Mouse (Mus musculus): ENCODE measurements around the gene 1700123O20Rik. TPM values are rescaled to one million over a fixed set of nuclear protein-coding genes. Genes with fewer than 3 reads are reported as not detected.
A peak's percentile ranks its signal among the peaks of the same experiment; 100 is the strongest.

1700123O20Rik gene
- polyA plus RNA-seq, 1 experiment from 2014 or later: 109 TPM

DNA sequence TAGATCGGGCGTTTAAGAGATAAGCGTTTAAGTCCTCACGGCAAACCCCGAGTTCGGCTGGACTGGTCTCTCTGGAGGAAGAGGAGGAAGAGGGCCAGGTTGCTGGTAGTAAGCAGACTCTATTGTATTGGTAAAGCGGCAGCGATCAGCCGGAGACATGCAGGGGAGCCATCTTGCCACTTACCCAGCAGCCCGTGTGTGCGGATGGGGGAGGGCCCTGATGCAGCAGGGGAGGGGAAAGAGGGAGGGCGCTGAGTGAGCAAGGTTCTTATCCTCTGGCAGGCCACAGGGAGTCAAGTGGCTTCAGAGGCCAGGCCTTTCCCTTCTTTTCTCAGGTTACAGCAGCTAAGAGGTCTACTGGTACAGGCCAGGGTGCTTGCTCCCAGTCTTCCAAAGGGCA is 32.5 kb upstream of the 1700123O20Rik start:
- Histone ChIP-seq H3K4me1 (ENCODE audit: control insufficient read depth, insufficient read depth, low read length) (peaks cover 3% of the 10 kb centered on the region), H3K9ac (replicated peaks; ENCODE audit: low read length) (peak overlapping the region; percentile 89), H3K27ac (replicated peaks; ENCODE audit: low read depth, low read length) (peak overlapping the region; percentile 52), H3K9me3 (replicated peaks; ENCODE audit: control insufficient read depth, low read length) (no peaks in the 10 kb centered on the region), H3K4me3 (ENCODE audit: low read depth, low read length) (peak overlapping the region; percentile 75), H3K36me3 (replicated peaks; ENCODE audit: control insufficient read depth, insufficient read depth, low read depth, low read length) (peaks cover 3% of the 10 kb centered on the region), H3K4me2 (ENCODE audit: low read depth, low read length) (peak overlapping the region; percentile 79), H3K27me3 (ENCODE audit: control insufficient read depth, insufficient read depth, low read length) (no peaks in the 10 kb centered on the region)
- whole genome bisulfite sequencing: 0% methylated on average over 12 of the region's 12 CpGs
- ATAC-seq (replicated peaks; ENCODE audit: insufficient number of reproducible peaks, low FRiP score, low TSS enrichment, low read depth): peak; percentile 77
- peak; percentile 94 for DNase-seq (ENCODE audit: low spot score)

GRCm38 (mm10) chr14:54660009-54660408 is 26.0 kb upstream of the 1700123O20Rik start:
- no peak for DNase-seq (ENCODE audit: low spot score)

DNA sequence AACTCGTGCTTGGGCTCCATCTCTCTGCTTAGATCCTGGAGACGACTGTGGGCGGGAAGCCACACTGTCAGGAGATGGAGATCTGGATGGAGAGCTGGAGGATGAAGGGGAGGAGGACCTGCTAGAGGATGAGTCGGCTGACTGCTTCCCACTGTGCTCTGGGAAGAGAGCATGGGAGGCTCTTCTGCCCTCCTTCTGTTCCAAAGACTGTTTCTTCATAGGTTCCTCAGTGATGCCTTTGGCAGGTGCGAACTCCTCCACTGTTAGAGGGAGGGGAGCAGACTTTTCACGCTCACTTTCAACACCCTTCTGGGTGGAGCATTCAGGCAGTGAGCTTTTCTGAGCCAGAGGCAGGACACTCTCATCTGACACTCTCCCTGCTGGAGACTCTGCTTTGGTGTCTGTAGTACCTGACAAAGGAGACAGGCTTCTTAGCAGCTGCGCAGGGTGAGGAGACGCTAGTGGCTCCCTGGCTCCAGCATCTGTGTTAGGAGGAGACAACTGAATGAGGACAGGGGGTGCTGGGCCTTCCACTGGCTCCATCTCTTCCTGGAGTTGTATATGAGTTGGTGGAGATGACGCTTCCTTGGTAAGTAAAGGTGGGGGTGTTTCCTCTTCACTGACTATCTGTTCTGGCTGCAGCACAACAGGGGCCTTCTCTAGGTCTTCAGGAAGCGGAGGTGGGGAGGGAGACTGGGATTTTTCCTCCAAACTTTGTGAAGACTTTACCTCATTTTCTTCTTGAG is 21.4 kb upstream of the 1700123O20Rik start:
- H3K4me2 ChIP-seq (ENCODE audit: low read depth, low read length): no peak overlapping the region
- no peaks in the 10 kb centered on the region for H3K9me3 ChIP-seq (replicated peaks; ENCODE audit: control insufficient read depth, low read length)
- WGBS: 94% methylated on average over 10 of the region's 10 CpGs
- no peaks in the 10 kb centered on the region for H3K27me3 ChIP-seq (ENCODE audit: control insufficient read depth, insufficient read depth, low read length)
- H3K4me1 ChIP-seq (ENCODE audit: control insufficient read depth, insufficient read depth, low read length): no peaks in the 10 kb centered on the region
- peaks cover 26% of the 10 kb centered on the region for H3K36me3 ChIP-seq (replicated peaks; ENCODE audit: control insufficient read depth, insufficient read depth, low read depth, low read length)
- ATAC-seq (replicated peaks; ENCODE audit: insufficient number of reproducible peaks, low FRiP score, low TSS enrichment, low read depth) (no peak), DNase-seq (ENCODE audit: low spot score) (no peak)
- no peak overlapping the region for H3K4me3 ChIP-seq (ENCODE audit: low read depth, low read length)
- no peak overlapping the region for H3K9ac ChIP-seq (replicated peaks; ENCODE audit: low read length)
- no peak overlapping the region for H3K27ac ChIP-seq (replicated peaks; ENCODE audit: low read depth, low read length)

More at GRCm38 (mm10) chr14:54660009-54660408, 26.0 kb upstream of the 1700123O20Rik start:
- no peak overlapping the region for H3K4me2 ChIP-seq (ENCODE audit: low read depth, low read length)
- H3K4me1 ChIP-seq (ENCODE audit: control insufficient read depth, insufficient read depth, low read length): no peaks in the 10 kb centered on the region
- no peak overlapping the region for H3K9ac ChIP-seq (replicated peaks; ENCODE audit: low read length)
- WGBS: 91% methylated on average over 2 of the region's 2 CpGs
- no peaks in the 10 kb centered on the region for H3K9me3 ChIP-seq (replicated peaks; ENCODE audit: control insufficient read depth, low read length)
- H3K27ac ChIP-seq (replicated peaks; ENCODE audit: low read depth, low read length): no peak overlapping the region
- H3K27me3 ChIP-seq (ENCODE audit: control insufficient read depth, insufficient read depth, low read length): no peaks in the 10 kb centered on the region
- no peak overlapping the region for H3K4me3 ChIP-seq (ENCODE audit: low read depth, low read length)
- no peak for ATAC-seq (replicated peaks; ENCODE audit: insufficient number of reproducible peaks, low FRiP score, low TSS enrichment, low read depth)
- peaks cover 23% of the 10 kb centered on the region for H3K36me3 ChIP-seq (replicated peaks; ENCODE audit: control insufficient read depth, insufficient read depth, low read depth, low read length)

DNA sequence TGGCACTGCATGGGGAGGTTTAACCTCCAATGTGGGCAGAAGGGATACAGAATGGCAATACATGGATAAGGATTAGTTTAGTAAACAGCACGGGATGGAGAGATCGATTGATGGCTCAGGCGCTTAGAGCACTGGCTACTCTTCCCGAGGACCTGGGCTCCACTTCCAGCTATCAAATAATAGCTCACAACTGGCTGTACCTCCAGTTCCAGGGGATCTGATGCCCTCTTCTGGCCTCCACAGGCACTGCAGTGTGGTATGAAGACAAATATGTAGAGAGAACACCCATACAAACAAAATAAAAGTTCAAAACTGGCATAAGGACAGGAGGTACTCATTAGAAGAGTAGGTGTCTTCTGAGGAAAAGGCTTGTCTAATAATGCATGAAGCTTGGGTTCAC is 16.6 kb upstream of the 1700123O20Rik start:
- no peak overlapping the region for H3K27ac ChIP-seq (replicated peaks; ENCODE audit: low read depth, low read length)
- no peaks in the 10 kb centered on the region for H3K27me3 ChIP-seq (ENCODE audit: control insufficient read depth, insufficient read depth, low read length)
- no peaks in the 10 kb centered on the region for H3K4me1 ChIP-seq (ENCODE audit: control insufficient read depth, insufficient read depth, low read length)
- H3K36me3 ChIP-seq (replicated peaks; ENCODE audit: control insufficient read depth, insufficient read depth, low read depth, low read length): peaks cover 10% of the 10 kb centered on the region
- H3K4me2 ChIP-seq (ENCODE audit: low read depth, low read length): no peak overlapping the region
- 86% methylated on average over 4 of the region's 4 CpGs for WGBS
- H3K9ac ChIP-seq (replicated peaks; ENCODE audit: low read length): no peak overlapping the region
- ATAC-seq (replicated peaks; ENCODE audit: insufficient number of reproducible peaks, low FRiP score, low TSS enrichment, low read depth) (no peak), DNase-seq (ENCODE audit: low spot score) (peak; percentile 42)
- no peaks in the 10 kb centered on the region for H3K9me3 ChIP-seq (replicated peaks; ENCODE audit: control insufficient read depth, low read length)
- H3K4me3 ChIP-seq (ENCODE audit: low read depth, low read length): no peak overlapping the region

DNA sequence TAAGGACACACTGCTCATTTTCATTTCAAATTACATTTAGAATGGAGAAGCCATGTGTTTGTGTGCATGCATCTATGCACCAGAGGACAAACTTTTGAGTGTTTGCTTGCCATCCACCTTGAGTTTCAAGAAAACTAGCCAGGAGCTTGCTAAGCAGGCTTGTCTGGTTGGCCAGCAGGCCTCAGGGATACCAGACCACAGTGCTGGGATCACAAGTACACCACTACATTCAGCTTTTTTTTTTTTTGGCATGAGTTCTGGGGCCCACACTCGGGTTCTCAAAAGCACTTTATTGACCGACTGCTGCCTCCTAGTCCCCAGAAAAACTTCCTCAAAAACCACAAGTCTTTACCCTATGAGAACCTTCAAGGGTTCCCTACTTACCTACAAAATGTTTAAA is 11.7 kb upstream of the 1700123O20Rik start:
- WGBS: 90% methylated on average over 2 of the region's 2 CpGs
- Histone ChIP-seq H3K9ac (replicated peaks; ENCODE audit: low read length) (no peak overlapping the region), H3K36me3 (replicated peaks; ENCODE audit: control insufficient read depth, insufficient read depth, low read depth, low read length) (peaks cover 12% of the 10 kb centered on the region)

DNA sequence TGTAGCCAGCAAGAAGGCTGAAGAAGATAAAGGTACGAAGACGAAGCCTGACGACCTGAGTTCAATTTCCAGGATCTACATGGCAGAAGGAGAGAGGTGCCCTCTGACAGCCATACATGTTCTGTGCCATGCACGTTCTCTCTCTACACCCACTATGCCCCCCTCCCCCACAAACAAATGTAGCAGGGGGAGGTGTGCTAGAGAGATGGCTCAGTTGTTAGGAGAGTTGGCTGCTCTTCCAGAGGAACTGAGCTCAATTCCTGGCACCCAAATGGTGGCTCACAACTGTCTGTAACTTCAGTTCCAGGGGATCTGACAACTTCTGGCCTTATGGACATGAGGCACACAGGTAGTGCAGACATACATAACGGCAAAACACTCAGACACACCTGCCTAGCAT is 9.7 kb upstream of the 1700123O20Rik start:
- no peak overlapping the region for H3K4me2 ChIP-seq (ENCODE audit: low read depth, low read length)
- H3K4me3 ChIP-seq (ENCODE audit: low read depth, low read length): no peak overlapping the region
- peaks cover 11% of the 10 kb centered on the region for H3K36me3 ChIP-seq (replicated peaks; ENCODE audit: control insufficient read depth, insufficient read depth, low read depth, low read length)
- H3K9ac ChIP-seq (replicated peaks; ENCODE audit: low read length): no peak overlapping the region
- H3K4me1 ChIP-seq (ENCODE audit: control insufficient read depth, insufficient read depth, low read length): no peaks in the 10 kb centered on the region
- H3K9me3 ChIP-seq (replicated peaks; ENCODE audit: control insufficient read depth, low read length): no peaks in the 10 kb centered on the region
- H3K27ac ChIP-seq (replicated peaks; ENCODE audit: low read depth, low read length): no peak overlapping the region
- DNase-seq (ENCODE audit: low spot score) (no peak), ATAC-seq (replicated peaks; ENCODE audit: insufficient number of reproducible peaks, low FRiP score, low TSS enrichment, low read depth) (no peak)
- 94% methylated on average over 5 of the region's 5 CpGs for WGBS
- H3K27me3 ChIP-seq (ENCODE audit: control insufficient read depth, insufficient read depth, low read length): no peaks in the 10 kb centered on the region

More for the DNA sequence above, 11.7 kb upstream of the 1700123O20Rik start:
- ATAC-seq (replicated peaks; ENCODE audit: insufficient number of reproducible peaks, low FRiP score, low TSS enrichment, low read depth) (no peak), DNase-seq (ENCODE audit: low spot score) (no peak)
- Histone ChIP-seq H3K4me1 (ENCODE audit: control insufficient read depth, insufficient read depth, low read length) (no peaks in the 10 kb centered on the region), H3K27me3 (ENCODE audit: control insufficient read depth, insufficient read depth, low read length) (no peaks in the 10 kb centered on the region), H3K9me3 (replicated peaks; ENCODE audit: control insufficient read depth, low read length) (no peaks in the 10 kb centered on the region), H3K4me2 (ENCODE audit: low read depth, low read length) (no peak overlapping the region), H3K4me3 (ENCODE audit: low read depth, low read length) (no peak overlapping the region), H3K27ac (replicated peaks; ENCODE audit: low read depth, low read length) (no peak overlapping the region)

- ATAC-seq (replicated peaks; ENCODE audit: insufficient number of reproducible peaks, low FRiP score, low TSS enrichment, low read depth) (no peak), DNase-seq (ENCODE audit: low spot score) (no peak)
- Histone ChIP-seq H3K4me1 (ENCODE audit: control insufficient read depth, insufficient read depth, low read length) (no peaks in the 10 kb centered on the region), H3K9me3 (replicated peaks; ENCODE audit: control insufficient read depth, low read length) (no peaks in the 10 kb centered on the region), H3K27me3 (ENCODE audit: control insufficient read depth, insufficient read depth, low read length) (no peaks in the 10 kb centered on the region), H3K27ac (replicated peaks; ENCODE audit: low read depth, low read length) (no peak overlapping the region), H3K4me2 (ENCODE audit: low read depth, low read length) (no peak overlapping the region), H3K4me3 (ENCODE audit: low read depth, low read length) (no peak overlapping the region), H3K36me3 (replicated peaks; ENCODE audit: control insufficient read depth, insufficient read depth, low read depth, low read length) (peaks cover 15% of the 10 kb centered on the region), H3K9ac (replicated peaks; ENCODE audit: low read length) (no peak overlapping the region)
- 89% methylated on average over 16 of the region's 16 CpGs for WGBS
Observed at GRCm38 (mm10) chr14:54678657-54679304, 7.2 kb upstream of the 1700123O20Rik start.

DNA sequence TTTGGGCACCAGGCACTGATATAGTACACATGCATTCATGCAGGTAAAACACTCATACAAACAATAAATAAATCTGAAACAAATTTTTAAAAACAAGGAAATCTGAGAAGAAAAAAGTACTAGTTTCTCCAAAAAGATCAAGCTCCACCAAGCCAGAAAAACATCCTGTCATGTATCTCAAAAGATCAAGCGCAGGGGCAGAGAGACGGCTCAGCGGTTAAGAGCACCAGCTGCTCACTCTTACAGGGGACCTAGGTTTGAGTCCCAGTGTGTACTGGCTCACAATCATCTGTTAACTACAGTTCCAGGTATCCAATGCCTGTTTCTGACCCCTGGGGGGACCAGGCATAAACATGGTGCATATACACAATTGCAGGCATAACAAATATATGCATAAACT is 3.6 kb upstream of the 1700123O20Rik start:
- 98% methylated on average over 3 of the region's 3 CpGs for WGBS
- H3K27me3 ChIP-seq (ENCODE audit: control insufficient read depth, insufficient read depth, low read length): no peaks in the 10 kb centered on the region
- peaks cover 13% of the 10 kb centered on the region for H3K36me3 ChIP-seq (replicated peaks; ENCODE audit: control insufficient read depth, insufficient read depth, low read depth, low read length)
- DNase-seq (ENCODE audit: low spot score) (no peak), ATAC-seq (replicated peaks; ENCODE audit: insufficient number of reproducible peaks, low FRiP score, low TSS enrichment, low read depth) (no peak)
- H3K27ac ChIP-seq (replicated peaks; ENCODE audit: low read depth, low read length): no peak overlapping the region
- H3K4me3 ChIP-seq (ENCODE audit: low read depth, low read length): no peak overlapping the region
- H3K4me2 ChIP-seq (ENCODE audit: low read depth, low read length): no peak overlapping the region
- no peaks in the 10 kb centered on the region for H3K9me3 ChIP-seq (replicated peaks; ENCODE audit: control insufficient read depth, low read length)
- H3K4me1 ChIP-seq (ENCODE audit: control insufficient read depth, insufficient read depth, low read length): no peaks in the 10 kb centered on the region
- H3K9ac ChIP-seq (replicated peaks; ENCODE audit: low read length): no peak overlapping the region

Measured in embryonic facial prominence, embryonic 11.5 days (tissue).